Mouse (Mus musculus) urinary bladder, adult 18-20 months (tissue): Measurements from ENCODE around the gene Slc22a17.

Source experiments
- DNase-seq, 2 experiments: peaks; one replicate each; pipeline ENCODE4 v3.0.0; 2022; ENCODE audit warnings: low spot score in 2 of 2, mixed read lengths in 2 of 2

Slc22a17 gene

DNA sequence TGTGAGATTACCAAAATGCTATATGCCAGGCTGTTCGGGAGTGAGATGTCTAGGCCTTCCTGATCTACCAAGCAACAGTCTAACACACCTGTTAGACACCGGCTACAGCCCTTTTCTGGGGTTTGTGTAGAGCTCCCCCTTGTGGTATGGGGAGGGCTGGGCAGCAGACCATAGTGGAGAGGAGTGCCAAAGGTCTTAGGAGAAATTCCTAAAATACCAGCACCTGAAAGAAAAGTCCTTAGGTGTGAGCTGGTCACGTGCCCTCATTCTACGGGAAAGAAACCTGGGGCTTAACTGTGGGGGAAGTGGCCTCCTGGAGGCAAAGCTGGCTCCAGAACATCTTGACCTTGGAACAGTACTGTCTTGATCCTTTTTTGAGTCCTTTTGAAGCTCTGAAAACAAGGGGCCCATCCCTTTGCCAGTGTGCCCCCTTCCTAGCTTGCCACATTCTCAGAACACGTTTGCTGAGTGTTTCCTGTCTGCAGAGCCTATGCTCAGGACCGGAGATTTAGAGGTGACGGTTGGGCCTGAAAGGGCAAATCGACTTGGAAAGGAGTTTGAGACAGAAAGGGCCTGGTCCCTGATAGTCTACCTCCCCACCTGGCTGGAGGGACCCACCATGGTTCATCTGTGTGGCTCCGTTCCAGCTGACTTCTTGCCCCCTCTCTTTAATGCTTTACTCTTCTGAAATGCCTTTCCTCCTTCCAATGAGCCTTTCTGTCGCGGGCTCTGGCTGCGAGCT, 26.7 kb upstream of the Slc22a17 start:
- DNase-seq: peak; percentile 37 to 67

GRCm38 (mm10) chr14:54938431-54939219, 25.7 kb upstream of the Slc22a17 start:
- DNase-seq: no peak

DNA sequence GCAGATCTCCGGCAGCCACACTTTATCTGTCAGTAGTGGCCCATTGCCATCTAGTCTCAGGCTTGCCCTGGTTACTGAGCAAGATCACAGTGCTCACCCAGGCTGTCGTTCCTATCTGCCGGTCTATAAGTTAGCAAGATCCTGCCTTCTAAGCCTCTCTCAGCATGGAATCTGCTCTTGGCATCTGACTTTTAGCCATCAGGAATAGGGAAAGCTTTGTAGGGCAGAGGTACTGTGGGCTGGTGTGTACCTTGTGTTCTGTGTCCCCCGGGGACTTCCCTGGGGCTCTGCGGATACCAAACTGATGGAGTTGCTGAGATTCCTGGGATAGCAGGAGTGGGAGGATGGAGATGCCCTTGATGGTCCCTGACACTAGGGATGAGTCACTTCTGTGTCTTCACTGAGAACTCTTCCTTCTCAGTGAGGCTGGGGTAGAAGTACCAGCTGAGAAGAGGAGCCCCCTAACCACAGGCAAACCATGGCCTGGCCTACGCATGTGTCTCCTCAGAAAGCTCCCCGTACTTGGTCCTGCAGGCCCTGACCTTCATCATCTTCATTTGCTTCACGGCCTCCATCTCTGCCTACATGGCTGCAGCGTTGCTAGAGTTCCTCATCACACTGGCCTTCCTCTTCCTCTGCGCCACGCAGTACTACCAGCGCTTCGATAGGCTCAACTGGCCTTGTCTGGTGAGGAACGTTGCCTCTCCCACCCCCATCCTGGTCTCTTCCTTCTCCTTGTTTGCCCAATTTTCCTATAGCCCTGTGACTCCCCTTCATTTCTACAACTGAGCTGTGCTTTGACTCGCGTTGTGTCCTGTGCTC, 24.6 kb upstream of the Slc22a17 start:
- DNase-seq: no peak

DNA sequence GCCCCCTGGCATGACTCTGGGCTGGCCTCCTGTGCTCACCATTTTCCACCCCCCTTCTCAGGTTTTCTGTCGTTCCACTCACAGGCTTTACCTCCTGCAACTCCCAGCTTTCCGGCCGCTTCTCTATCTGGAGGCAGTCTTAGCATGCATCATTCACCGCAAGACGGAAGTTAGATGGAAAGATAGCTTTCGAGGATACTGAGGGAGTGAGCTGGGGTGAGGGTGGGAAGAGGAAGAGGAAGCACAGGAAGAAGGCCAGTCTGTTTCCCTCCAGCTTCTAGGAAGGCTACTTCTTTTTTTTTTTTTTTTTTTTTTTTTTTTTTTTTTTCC, 23.9 kb upstream of the Slc22a17 start:
- no peak for DNase-seq

DNA sequence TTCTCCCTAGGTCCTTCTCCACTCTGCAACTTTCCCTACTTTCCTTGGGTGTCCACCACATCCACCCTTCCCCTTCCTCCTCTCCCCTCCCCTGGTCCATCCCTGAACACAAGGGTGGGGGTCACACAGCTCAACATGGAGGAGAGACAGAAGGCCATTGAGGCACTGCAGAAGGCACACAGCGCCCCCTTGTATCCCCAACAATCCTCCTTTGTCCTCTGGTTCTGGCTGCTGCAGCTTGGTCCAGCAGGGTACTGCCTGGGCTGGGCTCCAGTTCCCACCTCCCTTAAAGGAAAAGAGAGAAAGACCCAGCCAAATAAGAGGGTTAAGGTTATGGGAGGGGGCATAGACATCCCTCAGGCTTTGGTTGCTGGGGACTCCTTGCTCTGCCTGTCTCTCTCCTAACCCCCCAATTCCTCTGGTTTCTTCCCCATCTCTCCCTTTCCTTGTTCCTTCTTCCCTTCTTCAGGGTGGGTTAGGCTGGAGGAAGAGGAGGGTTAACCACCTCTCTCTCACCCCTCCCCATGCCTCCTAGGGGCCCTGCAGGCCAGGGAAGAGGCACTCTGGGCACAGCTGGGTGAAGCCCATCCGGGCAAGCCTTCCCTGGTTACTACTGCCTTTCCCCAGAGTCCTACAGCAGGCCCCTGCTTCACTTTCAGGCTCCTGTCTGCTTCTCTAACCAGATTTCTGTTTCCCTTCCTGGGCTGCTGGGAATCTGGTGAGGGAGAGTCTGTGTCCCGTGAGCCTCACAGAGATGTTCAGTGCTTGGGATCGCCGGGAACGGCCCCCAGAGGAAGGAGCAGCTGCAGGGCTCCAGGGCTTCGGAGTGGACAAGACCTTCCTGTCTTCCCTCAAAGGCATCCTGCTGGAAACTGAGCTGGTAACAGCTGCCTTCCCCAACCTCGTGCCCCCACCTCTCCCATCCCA, 23.2 kb upstream of the Slc22a17 start, which contains the start of gene Cmtm5:
Gene Cmtm5, plus strand, starts transcription at position 358 of the 927 bp plus-strand sequence.
- DNase-seq: no peak

DNA sequence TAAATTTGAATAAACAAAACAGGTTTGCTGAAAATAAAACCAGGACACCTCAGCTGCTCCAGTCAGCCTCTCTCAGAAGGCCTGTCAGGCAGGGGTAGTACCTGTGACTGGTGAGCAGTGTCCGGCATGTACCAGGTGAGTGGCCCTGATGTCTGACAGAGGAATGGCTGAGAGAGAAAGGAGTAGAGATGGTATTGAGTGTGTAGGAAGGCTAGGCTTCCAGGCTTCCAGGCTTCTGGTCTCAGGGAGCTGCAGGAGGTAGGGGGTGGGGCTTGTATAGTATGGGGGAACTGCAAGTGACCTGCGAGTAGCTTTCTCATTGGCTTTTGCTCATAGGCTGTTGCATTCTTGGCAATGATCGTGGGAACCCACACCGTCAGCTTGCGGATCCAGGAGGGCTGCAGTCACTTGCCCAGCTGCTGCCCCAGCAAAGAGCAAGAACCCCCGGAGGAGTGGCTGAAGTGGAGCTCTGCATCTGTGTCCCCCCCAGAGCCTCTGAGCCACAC, 19.8 kb upstream of the Slc22a17 start, which contains the start of gene Il25:
Gene Il25, plus strand, starts transcription at position 51 of the 506 bp plus-strand sequence.
- no peak for DNase-seq

- DNase-seq: no peak
These were observed 17.5 kb upstream of the Slc22a17 start for GRCm38 (mm10) chr14:54930431-54930830.

DNA sequence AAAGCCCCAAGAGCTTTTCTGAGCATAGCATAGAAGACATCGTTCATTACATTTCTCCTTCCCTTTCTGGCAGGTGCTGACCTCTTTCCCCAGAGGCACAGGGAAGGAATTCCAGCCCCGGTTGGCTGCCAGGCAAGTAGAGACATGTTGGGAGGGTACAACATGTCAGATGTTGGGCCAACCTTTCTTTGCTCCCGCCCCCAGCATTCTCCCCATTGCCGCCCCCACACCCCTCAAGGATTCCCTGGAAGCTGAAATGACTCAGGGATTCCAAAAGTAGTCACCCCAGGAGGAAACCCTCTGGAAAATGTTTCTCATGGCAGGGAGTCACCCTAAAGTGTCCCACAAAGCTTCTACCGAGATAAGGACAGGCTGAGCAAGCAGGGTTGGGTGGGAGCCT, 16.9 kb upstream of the Slc22a17 start:
- no peak for DNase-seq

GRCm38 (mm10) chr14:54927296-54927695, 14.4 kb upstream of the Slc22a17 start:
- no peak for DNase-seq

DNA sequence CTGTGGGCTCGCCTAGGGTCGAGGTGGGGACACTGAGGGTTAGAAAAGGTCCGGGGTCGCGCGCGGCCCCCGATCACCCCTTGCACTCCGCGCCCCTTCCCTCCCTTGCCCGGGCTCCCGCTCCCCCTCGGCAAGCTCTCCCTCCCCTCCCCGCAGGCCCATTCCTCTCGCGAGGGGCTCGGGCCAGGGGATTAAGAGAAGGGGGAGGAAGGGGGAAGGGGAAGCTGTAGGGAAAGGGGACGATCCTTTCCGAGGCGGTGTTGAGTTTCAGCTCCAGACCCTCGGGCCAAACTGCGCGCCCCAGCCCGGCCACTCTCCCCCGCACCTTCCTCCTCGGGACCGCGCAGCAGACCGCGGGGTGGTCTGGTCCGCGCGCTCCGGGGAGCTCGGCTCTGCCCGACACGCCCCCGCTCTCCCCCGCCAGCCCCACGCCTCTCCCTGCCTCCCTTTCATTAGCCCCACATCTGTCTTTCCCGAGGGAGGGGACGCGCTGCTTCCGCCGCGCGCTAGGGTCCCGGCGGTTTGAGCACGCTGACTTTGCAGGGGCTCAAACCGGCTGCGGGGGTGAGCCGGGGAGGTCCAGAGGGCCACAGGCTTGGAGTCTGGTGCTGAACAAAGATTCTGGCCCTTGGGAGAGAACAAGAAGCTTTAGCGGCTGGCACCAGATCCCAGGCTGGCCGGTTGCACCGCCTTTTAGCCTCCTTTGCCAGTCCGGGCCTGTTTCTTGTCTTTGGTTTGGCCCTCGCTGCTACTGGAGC, 13.6 kb upstream of the Slc22a17 start:
- DNase-seq: peak; percentile 75 to 81

- DNase-seq: peak; percentile 73 to 82
These were observed 12.7 kb upstream of the Slc22a17 start, which contains the start of gene Efs for GRCm38 (mm10) chr14:54925349-54926342. Gene Efs (minus strand): TSS chr14:54926126.

GRCm38 (mm10) chr14:54924641-54925348, 11.9 kb upstream of the Slc22a17 start:
- peak in 1 of 2 experiments; percentile 84 for DNase-seq

DNA sequence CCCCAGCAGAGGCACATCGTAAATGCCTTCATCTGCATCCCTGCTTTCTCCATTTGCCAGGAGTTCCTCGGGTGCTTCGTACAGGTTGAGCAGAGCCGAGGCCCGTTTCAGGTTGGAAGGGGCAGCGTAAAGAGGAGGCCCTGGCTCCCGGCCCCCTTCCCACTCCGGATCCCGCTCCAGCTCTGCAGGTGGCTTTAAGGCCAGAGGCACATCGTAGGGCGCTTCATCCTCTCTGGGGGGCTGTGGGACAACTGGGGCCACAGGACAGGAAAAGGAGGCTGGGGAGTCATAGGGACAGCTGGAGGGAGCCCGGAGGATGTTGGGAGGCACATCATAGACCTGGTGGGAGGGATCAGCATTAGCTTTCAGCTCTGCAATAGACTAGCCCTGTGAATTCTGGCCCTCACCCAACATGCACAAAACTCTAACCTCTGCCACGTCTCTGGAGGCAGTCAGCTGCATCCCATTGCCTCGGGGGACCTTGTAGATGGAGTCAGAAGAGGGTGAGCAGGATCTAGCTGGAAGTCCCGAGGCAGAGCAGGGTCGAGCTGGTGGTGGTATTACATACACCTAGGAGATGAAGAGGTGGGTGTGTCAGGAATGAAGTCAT, 7.2 kb upstream of the Slc22a17 start:
- DNase-seq: no peak

- no peak for DNase-seq
These were observed 411 bp upstream of the Slc22a17 start for GRCm38 (mm10) chr14:54913343-54913742.

DNA sequence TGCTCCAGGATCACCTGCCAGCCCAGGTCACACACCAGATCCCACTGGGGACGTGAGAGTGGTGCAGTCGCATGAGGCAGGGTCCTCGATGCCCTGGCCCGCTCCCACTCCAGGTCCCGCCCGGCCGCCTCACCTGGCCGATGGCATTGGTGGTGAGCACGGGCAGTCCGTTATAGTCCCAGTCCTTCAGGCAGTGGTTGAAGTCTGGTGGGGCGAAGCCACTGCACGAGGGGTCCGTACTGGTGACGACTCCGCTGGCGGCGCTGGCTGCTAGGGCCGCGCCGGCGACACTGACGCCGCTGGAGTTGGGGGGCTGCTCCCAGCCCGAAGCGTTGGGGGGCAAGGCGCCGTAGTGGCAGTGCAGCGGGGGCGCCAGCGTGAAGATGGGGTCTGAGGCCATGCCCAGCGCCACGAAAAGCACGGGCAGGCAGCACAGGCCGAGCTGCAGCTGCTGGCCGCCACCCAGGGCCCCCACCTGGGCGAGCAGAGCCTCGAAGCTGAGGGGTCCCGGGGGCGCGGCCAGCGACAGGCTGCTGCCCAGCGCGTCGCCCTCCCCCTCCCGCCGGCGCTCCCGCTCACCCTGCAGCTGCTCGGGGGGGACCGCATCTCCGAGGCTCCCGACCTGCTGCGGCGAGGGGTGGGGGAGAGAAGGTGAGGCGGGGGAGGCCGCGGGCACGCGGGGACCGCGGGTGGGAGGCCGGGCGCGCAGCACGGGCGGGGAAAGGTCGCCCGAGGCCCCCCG, 652 bp downstream of the Slc22a17 start:
- DNase-seq: no peak

- no peak for DNase-seq
These were observed 4.2 kb downstream of the Slc22a17 start for GRCm38 (mm10) chr14:54908682-54909081.

- no peak for DNase-seq
These were observed 9.3 kb downstream of the Slc22a17 start for GRCm38 (mm10) chr14:54903641-54904040.
